Mouse (Mus musculus): ENCODE measurements at regions not wholly inside any gene's neighbourhood (a gene's known extent, or its start where the extent isn't known, plus 50 kb on each side); places are given as distances from the start of the nearest gene placed in this dataset.

GRCm38 (mm10) chr1:90358971-90359370 lies 155.2 kb downstream of the Ackr3 start:
- intact Hi-C loops (cut with DNase I), result loop anchor here (5.0 kb wide), 1 partner anchor 152 kb away; no protein-coding TSS in a partner anchor
- DNase-seq (ENCODE audit: extremely low spot score in 1 of 2, low spot score in 2 of 2), result no peak
- no peak for TF ChIP-seq CTCF (IDR thresholded peaks at IDR 0.05)

GRCm38 (mm10) chr1:90360065-90360464 lies 156.3 kb downstream of the Ackr3 start:
- intact Hi-C loops (cut with DNase I), result no loop called here
- TF ChIP-seq CTCF (IDR thresholded peaks at IDR 0.05), result no peak
- Histone ChIP-seq H3K27ac (no peak overlapping the region), H3K4me3 (no peak overlapping the region)
- no peak for DNase-seq (ENCODE audit: extremely low spot score in 1 of 2, low spot score in 2 of 2)

More at GRCm38 (mm10) chr1:90358971-90359370, 155.2 kb downstream of the Ackr3 start:
- Histone ChIP-seq H3K4me3 (no peak overlapping the region), H3K27ac (no peak overlapping the region)

- DNase-seq (ENCODE audit: extremely low spot score in 1 of 2, low spot score in 2 of 2), result no peak
- Histone ChIP-seq H3K27ac (0 out of 2 replicates have a peak overlapping the region, but pooled peaks have one; percentile 15), H3K4me3 (no peak overlapping the region)
- no peak for TF ChIP-seq CTCF (IDR thresholded peaks at IDR 0.05)
- intact Hi-C loops (cut with DNase I), result no loop called here
Observed at GRCm38 (mm10) chr1:90364444-90364843, 160.7 kb downstream of the Ackr3 start.

GRCm38 (mm10) chr1:90368581-90368980 lies 164.8 kb downstream of the Ackr3 start:
- intact Hi-C loops (cut with DNase I), result loop anchor here (5.0 kb wide), 1 partner anchor 91 kb away; no protein-coding TSS in a partner anchor
- no peak for DNase-seq (ENCODE audit: extremely low spot score in 1 of 2, low spot score in 2 of 2)
- Histone ChIP-seq H3K27ac (peak overlapping the region; percentile 7), H3K4me3 (no peak overlapping the region)
- no peak for TF ChIP-seq CTCF (IDR thresholded peaks at IDR 0.05)

- DNase-seq (ENCODE audit: extremely low spot score in 1 of 2, low spot score in 2 of 2), result no peak
- Histone ChIP-seq H3K4me3 (no peak overlapping the region), H3K27ac (peak overlapping the region; percentile 32; the same call in 1 of the 2 replicates)
- TF ChIP-seq CTCF (IDR thresholded peaks at IDR 0.05), result no peak; the same call in none of the 2 replicates
- intact Hi-C loops (cut with DNase I), result loop anchor here (5.0 kb wide), 1 partner anchor 92 kb away; no protein-coding TSS in a partner anchor
Observed at GRCm38 (mm10) chr1:90369287-90369686, 165.5 kb downstream of the Ackr3 start.

- intact Hi-C loops (cut with DNase I), result no loop called here
- TF ChIP-seq CTCF (IDR thresholded peaks at IDR 0.05), result no peak
- no peak overlapping the region for H3K27ac ChIP-seq
Observed at GRCm38 (mm10) chr1:90370766-90371165, 167.0 kb downstream of the Ackr3 start.

GRCm38 (mm10) chr1:90373001-90373400 lies 169.2 kb downstream of the Ackr3 start:
- no peak for TF ChIP-seq CTCF (IDR thresholded peaks at IDR 0.05)
- DNase-seq (ENCODE audit: extremely low spot score in 1 of 2, low spot score in 2 of 2), result no peak
- no peak overlapping the region for H3K4me3 ChIP-seq
- intact Hi-C loops (cut with DNase I), result no loop called here
- no peak overlapping the region for H3K27ac ChIP-seq

More at GRCm38 (mm10) chr1:90370766-90371165, 167.0 kb downstream of the Ackr3 start:
- no peak for DNase-seq (ENCODE audit: extremely low spot score in 1 of 2, low spot score in 2 of 2)
- H3K4me3 ChIP-seq, result no peak overlapping the region

GRCm38 (mm10) chr1:90374517-90374916 lies 170.7 kb downstream of the Ackr3 start:
- Histone ChIP-seq H3K4me3 (no peak overlapping the region), H3K27ac (no peak overlapping the region)
- DNase-seq (ENCODE audit: extremely low spot score in 1 of 2, low spot score in 2 of 2), result no peak
- TF ChIP-seq CTCF (IDR thresholded peaks at IDR 0.05), result no peak
- intact Hi-C loops (cut with DNase I), result no loop called here

- H3K27ac ChIP-seq, result no peak overlapping the region
- H3K4me3 ChIP-seq, result no peak overlapping the region
- intact Hi-C loops (cut with DNase I), result no loop called here
- DNase-seq (ENCODE audit: extremely low spot score in 1 of 2, low spot score in 2 of 2), result no peak
- TF ChIP-seq CTCF (IDR thresholded peaks at IDR 0.05), result no peak
Observed at GRCm38 (mm10) chr1:90380034-90380705, 176.4 kb downstream of the Ackr3 start.

GRCm38 (mm10) chr1:90382941-90383470 lies 179.2 kb downstream of the Ackr3 start:
- TF ChIP-seq CTCF (IDR thresholded peaks at IDR 0.05), result no peak
- intact Hi-C loops (cut with DNase I), result no loop called here
- no peak overlapping the region for H3K27ac ChIP-seq
- no peak overlapping the region for H3K4me3 ChIP-seq
- DNase-seq (ENCODE audit: extremely low spot score in 1 of 2, low spot score in 2 of 2), result no peak

GRCm38 (mm10) chr1:90385024-90385423 lies 181.2 kb downstream of the Ackr3 start:
- Histone ChIP-seq H3K4me3 (no peak overlapping the region), H3K27ac (no peak overlapping the region)
- no peak for DNase-seq (ENCODE audit: extremely low spot score in 1 of 2, low spot score in 2 of 2)
- intact Hi-C loops (cut with DNase I), result no loop called here
- TF ChIP-seq CTCF (IDR thresholded peaks at IDR 0.05), result no peak

GRCm38 (mm10) chr1:90386792-90387191 lies 183.0 kb downstream of the Ackr3 start:
- Histone ChIP-seq H3K27ac (no peak overlapping the region), H3K4me3 (no peak overlapping the region)
- TF ChIP-seq CTCF (IDR thresholded peaks at IDR 0.05), result no peak
- intact Hi-C loops (cut with DNase I), result no loop called here
- no peak for DNase-seq (ENCODE audit: extremely low spot score in 1 of 2, low spot score in 2 of 2)

GRCm38 (mm10) chr1:90390422-90390821 lies 186.6 kb downstream of the Ackr3 start:
- TF ChIP-seq CTCF (IDR thresholded peaks at IDR 0.05), result no peak
- intact Hi-C loops (cut with DNase I), result no loop called here
- Histone ChIP-seq H3K27ac (no peak overlapping the region), H3K4me3 (no peak overlapping the region)
- no peak for DNase-seq (ENCODE audit: extremely low spot score in 1 of 2, low spot score in 2 of 2)
